Mouse (Mus musculus): ENCODE results near the gene Dus1l.

GRCm38 (mm10) chr11:120831659-120832440 is 35.6 kb upstream of the Dus1l start:
- TF ChIP-seq POLR2A (IDR thresholded peaks at IDR 0.05; ENCODE audit: borderline replicate concordance, extremely low read depth, low read depth, low read length) (no peak), CTCF (IDR thresholded peaks at IDR 0.05; ENCODE audit: insufficient read depth, low read length) (no peak)
